Mouse (Mus musculus) limb, embryonic 13.5 days (tissue): ENCODE measurements around the gene Gchfr. TPM values are rescaled to one million over a fixed set of nuclear protein-coding genes. Genes with fewer than 3 reads are reported as not detected.

Experiments used
- ATAC-seq: fragments of 200-750 bp; cut with Nextera tagmentation; 2 replicates; pipeline ENCODE4 v1.8.0; 2017; ENCODE audit warnings: low read depth, moderate number of reproducible peaks, moderate TSS enrichment; ENCODE audit not compliant: low FRiP score
- H3K27ac ChIP-seq: fragments of 300-500 bp; sonication (generic); 2 replicates; pipeline ENCODE4 v1.5.1; 2015; ENCODE audit warnings: inconsistent platforms, mild to moderate bottlenecking, moderate library complexity
- H3K27me3 ChIP-seq: fragments of 300-500 bp; sonication (generic); 2 replicates; pipeline ENCODE4 v1.6.1; 2015; ENCODE audit warnings: mild to moderate bottlenecking, inconsistent platforms
- H3K36me3 ChIP-seq: fragments of 300-500 bp; sonication (generic); 2 replicates; pipeline ENCODE4 v1.6.1; 2015; ENCODE audit warnings: inconsistent platforms, mild to moderate bottlenecking, moderate library complexity
- H3K4me1 ChIP-seq: fragments of 300-500 bp; sonication (generic); 2 replicates; pipeline ENCODE4 v1.6.1; 2015; ENCODE audit warnings: inconsistent platforms
- H3K4me2 ChIP-seq: fragments of 300-500 bp; sonication (generic); replicated peaks from 2 replicates; pipeline ENCODE4 v1.6.1; 2015; ENCODE audit warnings: inconsistent platforms, mild to moderate bottlenecking, moderate library complexity
- H3K4me3 ChIP-seq: fragments of 300-500 bp; sonication (generic); 2 replicates; pipeline ENCODE4 v1.5.1; 2015; ENCODE audit warnings: moderate library complexity, mild to moderate bottlenecking, inconsistent platforms
- H3K9ac ChIP-seq: fragments of 300-500 bp; sonication (generic); 2 replicates; pipeline ENCODE4 v1.6.1; 2015; ENCODE audit warnings: mild to moderate bottlenecking, inconsistent platforms
- H3K9me3 ChIP-seq: fragments of 300-500 bp; sonication (generic); 2 replicates; pipeline ENCODE4 v1.6.1; 2016; ENCODE audit warnings: inconsistent platforms
- WGBS: fragments of 180-500 bp; shearing (Covaris S2); methylation state at CpG from one replicate; pipeline ENCODE4 v1.1.7; 2015; 5-methylcytosine and 5-hydroxymethylcytosine counted together
- polyA plus RNA-seq: library from polyadenylated mRNA; unstranded; fragments of >200 nt; fragmentation: Nextera tagmentation; extraction: Ambion mirVana; gene quantifications from 2 replicates; pipeline ENCODE4 v1.2.1, GENCODE M21; 2015

Gene Gchfr
- polyA plus RNA-seq, result 5.8 and 6.5 TPM in 2 replicates

DNA sequence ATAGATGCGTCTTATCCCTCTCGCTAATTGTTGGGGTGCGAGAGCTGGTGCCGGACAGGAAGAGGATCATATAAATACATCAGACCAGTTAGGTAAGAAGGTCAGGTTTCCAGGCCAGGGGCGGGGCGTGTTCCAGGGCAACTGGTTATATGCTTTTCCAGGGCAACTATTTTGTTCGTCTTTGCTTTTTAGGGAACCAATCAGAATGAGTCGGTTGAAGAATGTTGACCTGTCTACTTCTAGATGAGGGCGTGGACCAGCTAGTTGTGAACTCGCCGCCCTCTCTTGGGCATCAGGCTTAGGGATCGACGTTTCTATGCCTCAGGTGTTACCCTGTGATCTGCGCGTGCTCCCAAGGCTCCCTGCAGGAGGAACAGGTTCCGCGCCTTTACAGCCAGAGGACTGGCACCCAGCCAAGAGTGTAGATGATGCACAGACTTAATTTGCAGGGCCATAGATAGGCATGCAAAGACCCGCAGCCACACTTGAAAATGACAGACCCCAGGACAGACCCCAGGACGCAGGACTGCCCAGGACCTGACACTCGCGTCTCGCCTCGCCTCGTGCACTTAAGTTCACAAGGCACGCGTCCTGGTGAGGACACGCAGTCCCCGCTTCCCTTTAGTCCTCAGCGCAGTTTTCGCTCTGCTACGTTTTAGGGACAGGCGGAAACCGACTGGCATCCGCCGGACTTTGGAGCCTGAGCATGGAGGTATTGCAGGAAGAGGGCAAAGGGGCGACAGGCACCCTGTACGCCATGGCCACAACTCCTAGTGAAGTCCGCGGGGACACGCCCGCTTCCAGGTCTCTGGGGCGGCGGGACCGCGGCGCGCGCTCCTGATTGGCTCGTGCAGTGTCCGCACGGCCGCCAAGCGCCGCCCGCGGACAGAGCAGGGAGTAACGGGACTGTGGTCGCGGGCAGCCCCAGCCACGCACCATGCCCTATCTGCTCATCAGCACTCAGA lies at the start of gene Gchfr:
Gene Gchfr (plus strand): TSS at position 873 of the 965 bp plus-strand sequence.
- Histone ChIP-seq H3K4me1 (peaks cover 16% of the 10 kb centered on the region), H3K9ac (peak within 1 kb of the TSS; percentile 65), H3K4me2 (peak within 1 kb of the TSS; percentile 98), H3K9me3 (no peaks in the 10 kb centered on the region), H3K27ac (no peak within 1 kb of the TSS), H3K27me3 (peaks cover 35% of the 10 kb centered on the region), H3K36me3 (peaks cover 6% of the 10 kb centered on the region), H3K4me3 (peak within 1 kb of the TSS; percentile 58)
- peak; percentile 57 for ATAC-seq
- under 1% methylated on average over 60 of the region's 60 CpGs for WGBS

DNA sequence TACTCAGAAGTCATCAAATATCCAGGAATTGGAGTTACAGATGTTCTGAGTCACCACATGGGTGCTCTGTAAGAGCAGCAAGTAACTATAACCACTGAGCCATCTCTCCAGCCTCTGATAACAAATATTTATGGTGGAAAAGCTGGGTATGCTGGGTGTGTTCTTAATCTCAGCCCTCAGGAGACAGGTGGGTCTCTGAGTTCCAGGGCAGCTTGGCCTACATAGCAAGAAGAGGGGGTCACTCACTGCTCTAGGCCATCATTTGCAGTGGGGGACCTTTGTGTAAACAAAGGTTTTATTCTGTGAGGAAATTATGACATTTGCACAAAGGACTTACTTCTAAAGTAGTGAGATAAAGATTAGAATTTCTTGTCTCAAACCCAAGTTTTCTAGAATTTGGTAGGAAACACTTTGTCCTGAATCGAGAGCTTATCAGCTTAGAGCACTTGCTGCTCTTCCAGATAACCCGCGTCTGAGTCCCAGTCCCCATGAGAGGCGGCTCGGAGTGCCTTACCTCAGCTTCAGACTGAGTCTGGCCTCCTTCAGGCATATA lies 31.2 kb upstream of the Gchfr start:
- ATAC-seq, result no peak
- no peak overlapping the region for H3K9ac ChIP-seq
- no peaks in the 10 kb centered on the region for H3K4me1 ChIP-seq
- WGBS, result 86% methylated on average over 5 of the region's 5 CpGs
- H3K27me3 ChIP-seq, result no peaks in the 10 kb centered on the region
- H3K4me2 ChIP-seq, result no peak overlapping the region
- H3K9me3 ChIP-seq, result no peaks in the 10 kb centered on the region
- H3K4me3 ChIP-seq, result no peak overlapping the region
- H3K36me3 ChIP-seq, result peaks cover 87% of the 10 kb centered on the region
- H3K27ac ChIP-seq, result no peak overlapping the region

DNA sequence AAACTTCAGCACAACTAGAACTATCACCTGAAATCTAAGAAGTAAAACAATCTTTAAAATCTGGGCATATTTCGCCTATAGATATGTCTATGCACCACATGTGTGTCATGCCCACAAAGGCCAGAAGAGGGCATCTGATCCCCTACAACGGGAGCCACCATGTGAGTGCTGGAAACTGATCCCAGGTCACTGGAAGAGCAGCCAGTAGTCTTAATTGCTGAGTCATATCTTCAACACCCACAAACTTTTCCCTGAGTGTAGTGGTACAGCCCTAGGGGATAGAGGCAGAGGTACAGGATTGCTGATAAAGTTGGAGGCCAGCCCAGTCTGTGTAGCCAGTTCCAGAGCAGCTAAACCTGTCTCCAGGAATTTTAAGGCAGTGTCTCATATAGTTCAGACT lies 22.4 kb upstream of the Gchfr start:
- Histone ChIP-seq H3K9me3 (no peaks in the 10 kb centered on the region; the same call in 1 of the 2 replicates), H3K27me3 (no peaks in the 10 kb centered on the region), H3K27ac (no peak overlapping the region), H3K4me1 (no peaks in the 10 kb centered on the region), H3K4me2 (no peak overlapping the region), H3K9ac (no peak overlapping the region), H3K4me3 (no peak overlapping the region), H3K36me3 (peaks cover 94% of the 10 kb centered on the region)
- WGBS, result 87% methylated on average over 2 of the region's 2 CpGs
- ATAC-seq, result no peak

DNA sequence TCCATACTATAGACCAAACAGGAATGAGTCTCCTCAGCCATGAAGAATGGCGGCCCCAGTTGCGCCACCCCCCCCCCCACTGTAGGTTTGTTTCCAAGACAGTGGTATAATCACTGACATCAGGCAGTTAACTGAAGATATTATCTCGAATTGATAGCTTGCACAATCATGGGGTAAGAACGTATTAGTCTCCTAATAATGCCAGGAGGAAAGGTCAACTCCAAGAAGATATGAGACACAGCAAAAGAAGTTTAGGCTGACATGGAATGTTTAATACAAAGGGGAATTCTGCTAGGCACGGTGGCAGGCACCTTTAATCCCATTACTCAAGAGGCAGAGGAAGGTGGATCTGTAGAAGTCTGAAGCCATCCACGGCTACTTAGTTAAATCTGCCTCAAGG lies 21.1 kb upstream of the Gchfr start:
- Histone ChIP-seq H3K9ac (no peak overlapping the region), H3K4me2 (no peak overlapping the region), H3K9me3 (no peaks in the 10 kb centered on the region; the same call in 1 of the 2 replicates), H3K27ac (no peak overlapping the region), H3K27me3 (no peaks in the 10 kb centered on the region), H3K4me1 (no peaks in the 10 kb centered on the region), H3K36me3 (peaks cover 95% of the 10 kb centered on the region), H3K4me3 (no peak overlapping the region)
- 88% methylated on average over 6 of the region's 6 CpGs for WGBS
- ATAC-seq, result no peak

DNA sequence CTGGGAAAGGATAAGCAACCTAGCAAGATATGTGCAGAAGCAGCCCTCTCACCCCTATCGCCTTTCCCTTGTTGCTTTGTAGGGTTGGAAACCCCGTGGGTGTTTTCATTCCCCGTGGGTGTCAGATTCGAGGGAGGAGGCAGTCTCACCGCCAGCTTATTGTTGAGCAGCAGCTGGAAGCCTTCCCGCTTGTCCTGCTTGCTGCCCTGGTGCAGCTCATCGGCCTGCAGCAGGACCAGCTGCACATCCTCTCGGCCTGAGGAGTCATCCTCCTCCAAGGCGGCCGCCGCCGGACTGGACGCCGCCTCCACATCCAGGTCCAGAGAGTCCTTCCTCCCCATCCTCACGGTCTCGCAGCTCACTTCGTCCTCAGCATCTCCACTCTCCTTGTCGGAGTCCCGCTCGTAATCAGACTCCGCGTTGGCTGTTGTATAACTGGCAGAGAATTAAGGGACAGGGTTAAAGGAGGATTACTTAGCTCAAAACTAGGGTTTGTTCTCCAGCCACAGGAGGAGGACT lies 20.4 kb upstream of the Gchfr start:
- 91% methylated on average over 22 of the region's 22 CpGs for WGBS
- Histone ChIP-seq H3K4me2 (no peak overlapping the region), H3K4me1 (no peaks in the 10 kb centered on the region), H3K27ac (no peak overlapping the region), H3K9ac (no peak overlapping the region), H3K36me3 (peaks cover 95% of the 10 kb centered on the region), H3K9me3 (no peaks in the 10 kb centered on the region; the same call in 1 of the 2 replicates), H3K4me3 (no peak overlapping the region), H3K27me3 (no peaks in the 10 kb centered on the region)
- no peak for ATAC-seq

DNA sequence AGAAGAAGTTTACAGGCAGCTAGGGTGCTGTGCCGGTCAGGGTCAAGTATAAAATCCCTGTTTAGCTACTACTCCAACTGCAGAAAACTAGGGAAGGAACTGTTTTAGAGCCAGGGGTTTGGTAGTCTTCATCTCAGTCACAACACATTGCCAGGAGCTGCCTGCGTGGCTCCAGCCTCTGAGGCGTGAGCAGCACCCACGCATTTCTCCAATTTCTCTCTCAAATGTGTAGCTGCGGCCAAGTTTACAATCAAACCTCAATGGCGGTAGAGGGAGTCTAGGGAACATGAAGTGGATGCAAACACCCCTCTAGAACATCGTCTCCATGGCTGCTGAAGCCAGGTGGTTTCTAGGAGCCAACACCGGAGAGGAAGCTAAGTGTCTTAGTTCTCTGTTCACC lies 19.8 kb upstream of the Gchfr start:
- H3K9ac ChIP-seq, result no peak overlapping the region
- WGBS, result 90% methylated on average over 8 of the region's 8 CpGs
- no peak for ATAC-seq
- H3K9me3 ChIP-seq, result no peaks in the 10 kb centered on the region; the same call in 1 of the 2 replicates
- H3K4me1 ChIP-seq, result no peaks in the 10 kb centered on the region
- H3K27ac ChIP-seq, result no peak overlapping the region
- no peak overlapping the region for H3K4me3 ChIP-seq
- H3K27me3 ChIP-seq, result no peaks in the 10 kb centered on the region
- H3K4me2 ChIP-seq, result no peak overlapping the region
- H3K36me3 ChIP-seq, result peaks cover 95% of the 10 kb centered on the region

DNA sequence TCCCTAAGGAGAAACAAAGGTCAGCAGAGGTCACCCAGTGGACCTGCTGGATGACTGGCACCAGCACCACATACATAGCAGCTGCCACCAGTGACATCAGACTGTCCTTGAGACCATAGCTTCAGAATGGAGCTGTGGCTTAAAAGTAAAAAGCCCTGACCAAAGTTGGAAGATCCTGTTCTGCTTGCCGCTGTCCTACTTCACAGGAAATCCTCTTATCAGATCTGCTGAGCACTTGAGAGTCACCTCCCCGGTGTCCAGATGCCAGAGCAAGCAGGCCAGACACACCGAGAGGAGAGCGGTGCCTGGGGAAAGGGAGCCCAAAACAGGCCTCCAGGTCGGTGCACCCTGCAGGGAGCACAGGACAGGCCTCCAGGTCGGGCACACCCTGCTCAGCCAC lies 15.3 kb upstream of the Gchfr start:
- Histone ChIP-seq H3K36me3 (peaks cover 67% of the 10 kb centered on the region), H3K27ac (no peak overlapping the region), H3K27me3 (no peaks in the 10 kb centered on the region), H3K4me1 (peaks cover 12% of the 10 kb centered on the region), H3K4me3 (no peak overlapping the region), H3K9ac (no peak overlapping the region), H3K9me3 (no peaks in the 10 kb centered on the region), H3K4me2 (no peak overlapping the region)
- 83% methylated on average over 6 of the region's 6 CpGs for WGBS
- ATAC-seq, result no peak

DNA sequence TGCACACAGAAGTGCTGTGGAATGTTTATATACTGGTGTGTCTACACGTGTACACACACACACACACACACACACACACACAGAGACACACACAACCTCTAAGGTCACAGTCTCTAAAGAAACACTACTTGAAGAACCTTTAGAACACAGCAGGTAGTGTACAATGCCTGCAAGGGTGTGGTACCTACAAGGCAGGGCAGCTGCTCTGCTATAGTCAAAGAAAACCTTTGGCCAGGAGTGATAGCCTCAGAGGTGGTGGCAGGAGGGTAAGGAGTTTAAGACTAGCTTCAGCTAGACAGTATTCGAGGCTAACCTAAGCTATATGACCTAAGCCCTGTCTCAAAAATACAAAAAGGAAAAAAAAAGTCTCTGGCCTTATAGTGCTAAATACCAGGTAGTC lies 12.9 kb upstream of the Gchfr start:
- Histone ChIP-seq H3K9me3 (no peaks in the 10 kb centered on the region), H3K36me3 (peaks cover 43% of the 10 kb centered on the region), H3K4me1 (peaks cover 14% of the 10 kb centered on the region), H3K4me2 (no peak overlapping the region), H3K27me3 (no peaks in the 10 kb centered on the region), H3K4me3 (no peak overlapping the region), H3K9ac (no peak overlapping the region), H3K27ac (no peak overlapping the region)
- ATAC-seq, result no peak
- 76% methylated on average over 2 of the region's 2 CpGs for WGBS

DNA sequence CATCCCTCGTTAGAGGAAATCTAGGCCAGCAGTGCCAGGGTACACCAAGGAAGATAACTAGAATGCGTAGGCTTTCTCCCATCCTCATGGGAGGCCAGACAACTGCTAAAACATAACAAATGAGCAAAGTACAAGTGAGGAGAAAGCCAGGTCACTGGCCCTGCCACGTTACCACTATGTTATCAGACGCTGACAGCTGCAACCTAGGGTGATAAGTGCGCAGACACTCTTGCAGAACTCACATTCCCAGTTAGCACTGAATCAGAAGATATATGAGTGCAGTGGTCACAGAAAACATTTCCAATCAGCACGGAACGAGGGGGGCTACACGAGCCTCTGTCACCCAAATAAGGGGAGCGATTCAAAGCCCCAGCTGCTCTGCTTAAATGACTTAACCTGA lies 12.2 kb upstream of the Gchfr start:
- H3K4me2 ChIP-seq, result peak overlapping the region; percentile 96
- peaks cover 14% of the 10 kb centered on the region for H3K4me1 ChIP-seq
- WGBS, result 86% methylated on average over 9 of the region's 9 CpGs
- no peaks in the 10 kb centered on the region for H3K9me3 ChIP-seq
- H3K27ac ChIP-seq, result no peak overlapping the region
- no peaks in the 10 kb centered on the region for H3K27me3 ChIP-seq
- H3K36me3 ChIP-seq, result peaks cover 36% of the 10 kb centered on the region
- no peak for ATAC-seq
- H3K9ac ChIP-seq, result peak overlapping the region; percentile 94; the same call in 1 of the 2 replicates
- H3K4me3 ChIP-seq, result peak overlapping the region; percentile 99

DNA sequence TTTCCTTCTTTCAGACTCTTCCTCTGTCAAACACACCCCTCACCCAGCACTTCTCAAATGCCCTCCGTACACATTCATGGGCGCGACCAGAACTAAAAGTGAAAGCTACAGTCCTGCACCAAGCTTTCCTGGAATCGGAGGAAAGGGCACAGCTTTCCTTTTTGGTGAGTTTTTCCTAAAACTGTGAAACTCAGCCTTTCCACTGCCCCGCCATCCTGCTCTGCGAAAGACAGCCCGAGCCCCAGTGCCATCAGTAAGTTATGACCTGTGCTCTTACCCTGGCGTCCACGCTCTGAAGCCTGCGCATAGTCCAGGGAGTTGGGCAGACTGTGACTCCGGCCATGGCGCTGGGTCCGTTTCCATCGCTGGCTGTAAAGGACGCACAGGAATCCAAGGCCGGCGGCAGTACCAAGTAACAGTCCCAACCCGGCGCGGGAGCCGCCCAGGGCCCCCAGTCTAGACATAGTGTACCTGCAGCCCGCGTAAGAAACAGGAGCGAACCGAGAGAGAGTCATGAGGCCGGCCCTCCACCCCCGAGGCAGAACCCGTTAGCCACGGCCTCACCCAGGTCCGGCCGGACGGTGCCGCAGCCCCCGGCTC lies 11.4 kb upstream of the Gchfr start:
- Histone ChIP-seq H3K27ac (peak overlapping the region; percentile 63), H3K9ac (peak overlapping the region; percentile 94), H3K4me1 (peaks cover 14% of the 10 kb centered on the region), H3K4me2 (peak overlapping the region; percentile 96), H3K27me3 (no peaks in the 10 kb centered on the region), H3K36me3 (peaks cover 28% of the 10 kb centered on the region), H3K9me3 (no peaks in the 10 kb centered on the region), H3K4me3 (peak overlapping the region; percentile 99)
- WGBS, result 5% methylated on average over 33 of the region's 34 CpGs
- ATAC-seq, result no peak; the same call in 1 of the 2 replicates

DNA sequence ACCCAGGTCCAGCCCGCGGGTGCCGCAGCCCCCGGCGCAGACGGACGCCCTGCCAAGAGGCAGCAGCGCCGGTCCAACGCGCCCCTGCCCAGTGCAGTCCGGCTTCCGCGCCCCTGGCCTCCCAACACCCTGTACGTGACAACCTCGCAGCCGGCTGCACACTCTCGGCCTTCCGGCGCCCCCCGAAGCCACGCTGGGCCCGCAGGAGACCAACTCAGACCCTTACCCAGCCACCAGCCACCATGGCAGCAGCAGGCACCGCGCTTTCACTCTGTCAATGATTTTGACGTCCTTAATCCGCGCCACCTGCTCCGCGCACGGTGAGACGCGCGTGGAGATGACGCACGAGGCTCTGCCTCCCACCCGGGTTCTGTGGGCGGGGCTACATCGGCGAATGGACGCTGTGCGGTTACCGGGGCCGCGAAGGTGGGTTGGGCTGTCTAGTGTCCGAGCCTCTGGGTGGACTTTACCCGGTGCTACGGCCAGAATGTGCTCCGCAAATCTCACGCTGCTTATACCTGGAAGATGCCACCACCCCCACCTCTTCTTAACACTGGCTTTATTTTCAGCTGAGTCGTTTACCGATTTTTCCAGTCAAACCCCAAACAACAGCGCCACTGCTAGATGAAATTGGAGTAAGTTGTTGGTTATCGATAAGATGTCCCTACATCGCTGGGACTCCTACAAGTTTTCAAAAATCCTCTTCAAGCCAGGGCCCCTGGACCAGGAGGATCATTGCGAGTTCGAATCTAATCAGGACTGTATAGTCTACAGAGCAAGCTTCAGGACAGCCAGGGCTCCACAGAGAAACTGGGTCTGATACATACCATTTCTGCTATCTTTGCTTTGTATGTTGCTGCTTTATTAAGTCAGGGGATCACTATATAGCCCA lies 10.6 kb upstream of the Gchfr start, which contains the start of gene Rmdn3:
Gene Rmdn3 (minus strand): TSS at position 354 of the 892 bp plus-strand sequence.
- H3K36me3 ChIP-seq, result peaks cover 20% of the 10 kb centered on the region
- H3K9ac ChIP-seq, result peak within 1 kb of the TSS; percentile 94
- 1% methylated on average over 56 of the region's 57 CpGs for WGBS
- peak within 1 kb of the TSS; percentile 99 for H3K4me3 ChIP-seq
- no peaks in the 10 kb centered on the region for H3K9me3 ChIP-seq
- peak within 1 kb of the TSS; percentile 63 for H3K27ac ChIP-seq
- H3K4me1 ChIP-seq, result peaks cover 14% of the 10 kb centered on the region
- H3K27me3 ChIP-seq, result no peaks in the 10 kb centered on the region
- H3K4me2 ChIP-seq, result peak within 1 kb of the TSS; percentile 96
- ATAC-seq, result peak; percentile 91
